Mouse (Mus musculus) bone marrow macrophage, adult 2 months (primary cell): ENCODE data around the gene Cdh24. TPM values are rescaled to one million over a fixed set of nuclear protein-coding genes. Genes with fewer than 3 reads are reported as not detected.
"Not testable (repeated sequence)": the region's sequence is repeated elsewhere in the genome, so short reads cannot be mapped to it uniquely, and the experiment has no call there.

Source experiments
- H3K27ac ChIP-seq: 2 replicates; pipeline ENCODE4 v1.5.1; 2012; ENCODE audit warnings: low read depth, low read length; ENCODE audit not compliant: insufficient read depth
- H3K4me1 ChIP-seq: 2 replicates; pipeline ENCODE4 v1.6.1; 2012; ENCODE audit warnings: low read length; ENCODE audit not compliant: control insufficient read depth, insufficient read depth
- H3K4me3 ChIP-seq: 2 replicates; pipeline ENCODE4 v1.5.1; 2012; ENCODE audit warnings: mild to moderate bottlenecking, low read length, moderate library complexity; ENCODE audit not compliant: insufficient read depth
- CTCF ChIP-seq: IDR thresholded peaks from 2 replicates; pipeline ENCODE4 v1.5.1; 2012; ENCODE audit warnings: low read depth, mild to moderate bottlenecking, low read length, moderate library complexity
- POLR2A ChIP-seq: IDR thresholded peaks from 2 replicates; pipeline ENCODE4 v1.6.1; 2012; ENCODE audit warnings: mild to moderate bottlenecking, low read depth, low read length, borderline replicate concordance
- polyA plus RNA-seq: library from polyadenylated mRNA; stranded (reverse); fragments of >200 nt; gene quantifications from 2 replicates; pipeline ENCODE4 v1.2.4, GENCODE M21; 2012; ENCODE audit not compliant: missing spikeins, insufficient read depth, insufficient read length

Cdh24 gene
- polyA plus RNA-seq, 1 experiment: 0.48 TPM

GRCm38 (mm10) chr14:54630583-54631239 lies 10.5 kb downstream of the Cdh24 start:
- TF ChIP-seq POLR2A (no peak), CTCF (no peak)
- Histone ChIP-seq H3K4me3 (no peak overlapping the region), H3K27ac (no peak overlapping the region), H3K4me1 (peaks cover 3% of the 10 kb centered on the region; the same call in 1 of the 2 replicates)

- Histone ChIP-seq H3K4me3 (no peak overlapping the region), H3K4me1 (peaks cover 3% of the 10 kb centered on the region; the same call in 1 of the 2 replicates), H3K27ac (no peak overlapping the region)
- TF ChIP-seq POLR2A (no peak), CTCF (no peak)
These were observed 11.4 kb downstream of the Cdh24 start for GRCm38 (mm10) chr14:54629797-54630196.

- TF ChIP-seq POLR2A (no peak), CTCF (no peak)
- H3K4me3 ChIP-seq: no peak overlapping the region
- H3K4me1 ChIP-seq: peaks cover 3% of the 10 kb centered on the region; the same call in 1 of the 2 replicates
- H3K27ac ChIP-seq: no peak overlapping the region
These were observed 13.1 kb downstream of the Cdh24 start for GRCm38 (mm10) chr14:54628103-54628502.

- no peaks in the 10 kb centered on the region for H3K4me1 ChIP-seq
- no peak for TF ChIP-seq POLR2A
- no peak for TF ChIP-seq CTCF
- H3K4me3 ChIP-seq: no peak overlapping the region
- no peak overlapping the region for H3K27ac ChIP-seq
These were observed 16.2 kb downstream of the Cdh24 start for GRCm38 (mm10) chr14:54624976-54625375.

GRCm38 (mm10) chr14:54623334-54623733 lies 17.8 kb downstream of the Cdh24 start:
- Histone ChIP-seq H3K27ac (no peak overlapping the region), H3K4me3 (no peak overlapping the region), H3K4me1 (no peaks in the 10 kb centered on the region)
- no peak for TF ChIP-seq POLR2A
- no peak for TF ChIP-seq CTCF

- H3K4me1 ChIP-seq: peaks cover 6% of the 10 kb centered on the region
These were observed 20.0 kb downstream of the Cdh24 start, which contains the start of gene Psmb11 for GRCm38 (mm10) chr14:54621133-54621532. TSS of gene Psmb11 (plus strand) at chr14:54621433.

GRCm38 (mm10) chr14:54617897-54618365 lies 23.2 kb downstream of the Cdh24 start, which contains the start of gene Psmb5:
TSS of gene Psmb5 (minus strand) at chr14:54618022.
- Histone ChIP-seq H3K27ac (peak within 1 kb of the TSS; percentile 66), H3K4me3 (peak within 1 kb of the TSS; percentile 84), H3K4me1 (peaks cover 6% of the 10 kb centered on the region)
- no peak for TF ChIP-seq CTCF
- no peak for TF ChIP-seq POLR2A

More at GRCm38 (mm10) chr14:54621133-54621532, 20.0 kb downstream of the Cdh24 start, which contains the start of gene Psmb11:
- Histone ChIP-seq H3K27ac (no peak within 1 kb of the TSS), H3K4me3 (no peak within 1 kb of the TSS)
- no peak for TF ChIP-seq CTCF
- no peak for TF ChIP-seq POLR2A

GRCm38 (mm10) chr14:54617152-54617896 lies 23.8 kb downstream of the Cdh24 start:
- H3K27ac ChIP-seq: peak overlapping the region; percentile 35; the same call in 1 of the 2 replicates
- peak overlapping the region; percentile 84 for H3K4me3 ChIP-seq
- TF ChIP-seq CTCF (no peak), POLR2A (no peak)
- H3K4me1 ChIP-seq: peaks cover 6% of the 10 kb centered on the region

GRCm38 (mm10) chr14:54616226-54616825 lies 24.8 kb downstream of the Cdh24 start:
- TF ChIP-seq CTCF (no peak), POLR2A (no peak)
- Histone ChIP-seq H3K4me3 (0 out of 2 replicates have a peak overlapping the region, but pooled peaks have one; percentile 5), H3K4me1 (peaks cover 6% of the 10 kb centered on the region), H3K27ac (no peak overlapping the region)

GRCm38 (mm10) chr14:54614130-54614529 lies 27.0 kb downstream of the Cdh24 start:
- not testable (repeated sequence) for H3K27ac ChIP-seq, H3K4me3 ChIP-seq, H3K4me1 ChIP-seq
